Comparison of ENCODE assay signal across 8 mouse cellular contexts in genomic region chr12:3390577-3391262, GRCm38 (mm10). TPM values are rescaled to one million over a fixed set of nuclear protein-coding genes. Genes with fewer than 3 reads are reported as not detected.
DNase-seq lines count a peak whose midpoint lies in the region; ATAC-seq and TF ChIP-seq lines count a peak whose summit lies in the region.

No protein-coding gene starts in this region.

- H3K4me3 ChIP-seq in MEL (ENCODE audit: control insufficient read depth in 1 of 2, insufficient read depth in 1 of 2, low read depth in 2 of 2, low read length in 2 of 2) = no peak overlapping the region
- no peak overlapping the region for H3K4me3 ChIP-seq in forebrain, embryonic 15.5 days
- H3K4me3 ChIP-seq in layer of hippocampus, adult 2 months = no peak overlapping the region
- no peak overlapping the region for H3K4me3 ChIP-seq in lung, embryonic 15.5 days

- peak; percentile 88 to 99 (median 92) for TF ChIP-seq CTCF in MEL (IDR thresholded peaks at IDR 0.05 in 2 of 3, conservative IDR thresholded peaks at IDR 0.05 in 1 of 3; ENCODE audit: control insufficient read depth in 1 of 3, insufficient read depth in 1 of 3, low read depth in 2 of 3, low read length in 3 of 3, poor library complexity in 1 of 3, severe bottlenecking in 1 of 3)
- peak; percentile 98 for TF ChIP-seq CTCF in layer of hippocampus, adult 2 months (conservative IDR thresholded peaks at IDR 0.05)

- 0 out of 4 replicates have a peak, but pooled peaks cover 0 to 4% of the 10 kb centered on the region in 2 experiments for H3K4me1 ChIP-seq in MEL (ENCODE audit: control insufficient read depth in 1 of 2, insufficient read depth in 2 of 2, low read length in 2 of 2)
- H3K4me1 ChIP-seq in forebrain, embryonic 15.5 days = peaks cover 6% of the 10 kb centered on the region; the same call in 1 of the 2 replicates
- H3K4me1 ChIP-seq in lung, embryonic 15.5 days = no peaks in the 10 kb centered on the region

- no peaks in the 10 kb centered on the region for H3K27me3 ChIP-seq in MEL (ENCODE audit: control insufficient read depth in 1 of 2, insufficient read depth in 2 of 2, low read length in 2 of 2)
- no peaks in the 10 kb centered on the region for H3K27me3 ChIP-seq in forebrain, embryonic 15.5 days
- no peaks in the 10 kb centered on the region for H3K27me3 ChIP-seq in lung, embryonic 15.5 days

- ATAC-seq in forebrain, embryonic 15.5 days (replicated peaks) = peak; percentile 70
- peak; percentile 82 to 85 for ATAC-seq in hematopoietic stem cell, adult 5-6 weeks (replicated peaks in 1 of 2; ENCODE audit: insufficient read depth in 1 of 2, low FRiP score in 2 of 2, low TSS enrichment in 1 of 2, low read depth in 1 of 2, poor library complexity in 2 of 2, severe bottlenecking in 2 of 2)
- ATAC-seq in lung, embryonic 15.5 days (ENCODE audit: borderline replicate concordance, extremely low read depth, low FRiP score, low TSS enrichment) = peak; percentile 65

- TF ChIP-seq RAD21 in MEL (IDR thresholded peaks at IDR 0.05; ENCODE audit: low read depth, low read length) = peak; percentile 88

- H3K36me3 ChIP-seq in MEL (ENCODE audit: control insufficient read depth in 1 of 2, insufficient read depth in 2 of 2, low read length in 2 of 2) = no peaks in the 10 kb centered on the region
- peaks cover 71% of the 10 kb centered on the region for H3K36me3 ChIP-seq in forebrain, embryonic 15.5 days
- peaks cover 21% of the 10 kb centered on the region for H3K36me3 ChIP-seq in lung, embryonic 15.5 days

- no peak overlapping the region for H3K4me2 ChIP-seq in forebrain, embryonic 15.5 days (replicated peaks)
- H3K4me2 ChIP-seq in lung, embryonic 15.5 days = no peak overlapping the region

- DNase-seq in MEL (ENCODE audit: low read depth, low spot score) = peak; percentile 89
- peak; percentile 64 for DNase-seq in cerebellum, adult 11-12 months
- DNase-seq in layer of hippocampus, adult 2 months (ENCODE audit: low spot score in 2 of 2) = peak; percentile 81 to 89
- DNase-seq in ovary, adult 18-20 months (ENCODE audit: low spot score) = peak; percentile 58
- peak; percentile 25 to 33 for DNase-seq in thymus, adult 18-20 months

- no peak overlapping the region for H3K9ac ChIP-seq in MEL (ENCODE audit: control insufficient read depth, low read depth, low read length, poor library complexity, severe bottlenecking)
- no peak overlapping the region for H3K9ac ChIP-seq in forebrain, embryonic 15.5 days (replicated peaks)
- H3K9ac ChIP-seq in lung, embryonic 15.5 days = no peak overlapping the region

- TF ChIP-seq POLR2A in MEL (IDR thresholded peaks at IDR 0.05; ENCODE audit: control insufficient read depth in 1 of 2, insufficient read depth in 1 of 2, low read depth in 1 of 2, low read length in 2 of 2, poor library complexity in 1 of 2) = no peak

- no peak for TF ChIP-seq EP300 in MEL (IDR thresholded peaks at IDR 0.05; ENCODE audit: low read depth in 1 of 2, low read length in 2 of 2)

- no peaks in the 10 kb centered on the region for H3K79me2 ChIP-seq in MEL (ENCODE audit: control insufficient read depth, insufficient read depth, low read length, poor library complexity)

- H3K27ac ChIP-seq in MEL (ENCODE audit: control insufficient read depth, low read depth, low read length) = no peak overlapping the region
- H3K27ac ChIP-seq in forebrain, embryonic 15.5 days (replicated peaks) = no peak overlapping the region
- H3K27ac ChIP-seq in layer of hippocampus, adult 2 months = peak overlapping the region; percentile 36
- no peak overlapping the region for H3K27ac ChIP-seq in lung, embryonic 15.5 days

- WGBS in forebrain, embryonic 15.5 days = 28% methylated on average over 12 of the region's 12 CpGs
- 31% methylated on average over 12 of the region's 12 CpGs for WGBS in lung, embryonic 15.5 days

- no peaks in the 10 kb centered on the region for H3K9me3 ChIP-seq in MEL (replicated peaks; ENCODE audit: insufficient read depth, low read length)
- no peaks in the 10 kb centered on the region for H3K9me3 ChIP-seq in forebrain, embryonic 15.5 days
- no peaks in the 10 kb centered on the region for H3K9me3 ChIP-seq in lung, embryonic 15.5 days

TF ChIP-seq in MEL, 35 proteins besides CTCF, POLR2A, EP300 and RAD21:
- TF ChIP-seq ZC3H11A (IDR thresholded peaks at IDR 0.05; ENCODE audit: low read depth, low read length) (peak; percentile 45; the same call in 1 of the 2 replicates), SMC3 (IDR thresholded peaks at IDR 0.05; ENCODE audit: low read depth, low read length) (peak; percentile 67), ETS1 (IDR thresholded peaks at IDR 0.05; ENCODE audit: low read depth, low read length) (no peak), MYC (IDR thresholded peaks at IDR 0.05; ENCODE audit: low read depth, low read length) (0 out of 2 replicates have a peak, but pooled peaks have one; percentile 20)

RNA-seq across cellular contexts. Expression of gene Kif3c, which starts 25.8 kb away (rescaled TPM):
- 2.5 and 3.4 TPM in 2 replicates for total RNA-seq in MEL (2012; rRNA removed)
- polyA plus RNA-seq in MEL (2012; ENCODE audit: insufficient read depth in 1 of 2, insufficient read length in 2 of 2, low read depth in 1 of 2, low replicate concordance in 2 of 2, missing spikeins in 1 of 2) = 1 to 10 TPM in 1 of 2 experiments, not detected in 1; 5.6 TPM
- 104 and 106 TPM in 2 replicates for polyA plus RNA-seq in forebrain, embryonic 15.5 days (2015; fragmentation: Nextera tagmentation; extraction: Ambion mirVana)
- total RNA-seq in hematopoietic stem cell, adult 5-6 weeks (2017) = 4.7 and 5.4 TPM in 2 replicates
- total RNA-seq in layer of hippocampus, adult 2 months (2021) = 100 to 1,000 TPM; 167 to 169 TPM
- polyA plus RNA-seq in lung, embryonic 15.5 days (2015; fragmentation: Nextera tagmentation; extraction: Ambion mirVana) = 11.8 and 12.0 TPM in 2 replicates

RNA-seq across cellular contexts. Expression of gene Asxl2, which starts 35.9 kb away (rescaled TPM):
- 18.8 and 19.2 TPM in 2 replicates for total RNA-seq in MEL (2012; rRNA removed)
- 10 to 100 TPM; 26.2 to 62.0 TPM for polyA plus RNA-seq in MEL (2012; ENCODE audit: insufficient read depth in 1 of 2, insufficient read length in 2 of 2, low read depth in 1 of 2, low replicate concordance in 2 of 2, missing spikeins in 1 of 2)
- polyA plus RNA-seq in forebrain, embryonic 15.5 days (2015; fragmentation: Nextera tagmentation; extraction: Ambion mirVana) = 14.4 and 15.0 TPM in 2 replicates
- total RNA-seq in hematopoietic stem cell, adult 5-6 weeks (2017) = 44.6 and 50.8 TPM in 2 replicates
- total RNA-seq in layer of hippocampus, adult 2 months (2021) = 10 to 100 TPM; 32.6 to 34.3 TPM
- 16.6 and 16.9 TPM in 2 replicates for polyA plus RNA-seq in lung, embryonic 15.5 days (2015; fragmentation: Nextera tagmentation; extraction: Ambion mirVana)

Comparison
In these comparisons a context has a peak if more than half of its experiments do, and no peak if none do; other contexts are left out.
1. DNase-seq: peak in every context shown above with its lines; median percentile 89 in MEL; 85 in layer of hippocampus, adult 2 months; 64 in cerebellum, adult 11-12 months; 58 in ovary, adult 18-20 months; 29 in thymus, adult 18-20 months.
2. RNA of gene Kif3c, which starts 25.8 kb away (total RNA-seq): 167 to 169 TPM in layer of hippocampus, adult 2 months; 4.7 to 5.4 TPM in hematopoietic stem cell, adult 5-6 weeks and 2.5 to 3.4 TPM in MEL; every median in the first group is over 10 times any median in the second.
3. Peak in every context shown above with its lines, with median percentiles within 50 percentile points of each other: ATAC-seq.